Mouse (Mus musculus): ENCODE measurements around the gene Spint2.

GRCm38 (mm10) chr7:29309749-29310148 is 28.0 kb upstream of the Spint2 start:
- TF ChIP-seq CTCF (IDR thresholded peaks at IDR 0.05; ENCODE audit: low read depth, low read length): no peak
- no peak for TF ChIP-seq POLR2A (IDR thresholded peaks at IDR 0.05; ENCODE audit: insufficient read depth, low read length)
- TF ChIP-seq EP300 (IDR thresholded peaks at IDR 0.05; ENCODE audit: insufficient read depth, low read depth, low read length): no peak

Measured in ES-Bruce4 (cell line).